Mouse (Mus musculus) hindbrain, embryonic 14.5 days (tissue): ENCODE data around the gene Exosc9. TPM values are rescaled to one million over a fixed set of nuclear protein-coding genes. Genes with fewer than 3 reads are reported as not detected.

Experiments
- ATAC-seq: fragments of 200-750 bp; cut with Nextera tagmentation; 2 replicates; pipeline ENCODE4 v1.8.0; 2017; ENCODE audit warnings: moderate number of reproducible peaks, mild to moderate bottlenecking, moderate TSS enrichment, moderate library complexity; ENCODE audit not compliant: low FRiP score
- DNase-seq: peaks from one replicate; pipeline ENCODE4 v3.0.0-alpha.2; 2015; ENCODE audit warnings: low spot score
- H3K27ac ChIP-seq: fragments of 300-500 bp; sonication (generic); 2 replicates; pipeline ENCODE4 v1.5.1; 2014; ENCODE audit warnings: mild to moderate bottlenecking, moderate library complexity
- H3K27me3 ChIP-seq: fragments of 300-500 bp; sonication (generic); 2 replicates; pipeline ENCODE4 v1.6.1; 2014; ENCODE audit warnings: mild to moderate bottlenecking, low read length, mixed read lengths; ENCODE audit not compliant: control insufficient read depth, insufficient read depth
- H3K36me3 ChIP-seq: fragments of 300-500 bp; sonication (generic); replicated peaks from 2 replicates; pipeline ENCODE4 v1.6.1; 2014; ENCODE audit not compliant: control insufficient read depth, insufficient read depth
- H3K4me1 ChIP-seq: fragments of 300-500 bp; sonication (generic); replicated peaks from 2 replicates; pipeline ENCODE4 v1.6.1; 2014; ENCODE audit warnings: antibody characterized with exemption, low read length, mixed read lengths; ENCODE audit not compliant: control insufficient read depth, insufficient read depth
- H3K4me2 ChIP-seq: fragments of 300-500 bp; sonication (generic); replicated peaks from 2 replicates; pipeline ENCODE4 v1.6.1; 2014; ENCODE audit warnings: mild to moderate bottlenecking, moderate library complexity
- H3K4me3 ChIP-seq: fragments of 300-500 bp; sonication (generic); replicated peaks from 2 replicates; pipeline ENCODE4 v1.5.1; 2014; ENCODE audit warnings: mild to moderate bottlenecking, low read length
- H3K9ac ChIP-seq: fragments of 300-500 bp; sonication (generic); 2 replicates; pipeline ENCODE4 v1.6.1; 2014
- H3K9me3 ChIP-seq: fragments of 300-500 bp; sonication (generic); 2 replicates; pipeline ENCODE4 v1.6.1; 2016; ENCODE audit warnings: low read length; ENCODE audit not compliant: control insufficient read depth
- WGBS: fragments of 180-500 bp; shearing (Covaris S2); extraction: QIAGEN DNeasy Blood & Tissue Kit; methylation state at CpG from one replicate; pipeline ENCODE4 v1.1.7; 2014; 5-methylcytosine and 5-hydroxymethylcytosine counted together
- polyA plus RNA-seq: library from polyadenylated mRNA; unstranded; fragments of >200 nt; fragmentation: Nextera tagmentation; extraction: Ambion mirVana; gene quantifications from 2 replicates; pipeline ENCODE4 v1.2.1, GENCODE M21; 2014

Gene Exosc9
- polyA plus RNA-seq, 1 experiment from 2014 or later: 74.5 TPM

DNA sequence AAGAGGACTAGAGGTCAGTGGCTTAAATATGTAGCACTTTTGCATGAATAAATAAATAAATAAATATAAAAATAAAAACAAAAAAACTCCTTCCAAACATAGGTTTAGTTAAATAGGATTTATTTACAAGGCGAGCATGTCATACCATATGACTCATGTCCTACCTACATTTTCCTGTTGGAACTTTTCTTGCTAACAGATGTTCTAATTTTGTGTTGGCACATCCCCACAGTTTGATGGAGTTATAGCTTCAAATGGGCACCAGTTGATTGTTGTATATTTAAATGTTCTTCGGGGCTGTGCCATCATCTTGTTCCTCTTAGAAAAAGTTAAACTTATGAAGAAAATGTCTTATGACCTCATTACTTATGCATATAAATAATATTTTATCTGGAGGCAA, 11.0 kb upstream of the Exosc9 start:
- no peaks in the 10 kb centered on the region for H3K27me3 ChIP-seq
- no peak overlapping the region for H3K4me3 ChIP-seq
- no peak overlapping the region for H3K9ac ChIP-seq
- ATAC-seq (no peak), DNase-seq (no peak)
- H3K36me3 ChIP-seq: no peaks in the 10 kb centered on the region
- H3K4me1 ChIP-seq: no peaks in the 10 kb centered on the region
- no peak overlapping the region for H3K27ac ChIP-seq
- no peak overlapping the region for H3K4me2 ChIP-seq
- 94% methylated on average over 2 of the region's 2 CpGs for WGBS
- no peaks in the 10 kb centered on the region for H3K9me3 ChIP-seq

DNA sequence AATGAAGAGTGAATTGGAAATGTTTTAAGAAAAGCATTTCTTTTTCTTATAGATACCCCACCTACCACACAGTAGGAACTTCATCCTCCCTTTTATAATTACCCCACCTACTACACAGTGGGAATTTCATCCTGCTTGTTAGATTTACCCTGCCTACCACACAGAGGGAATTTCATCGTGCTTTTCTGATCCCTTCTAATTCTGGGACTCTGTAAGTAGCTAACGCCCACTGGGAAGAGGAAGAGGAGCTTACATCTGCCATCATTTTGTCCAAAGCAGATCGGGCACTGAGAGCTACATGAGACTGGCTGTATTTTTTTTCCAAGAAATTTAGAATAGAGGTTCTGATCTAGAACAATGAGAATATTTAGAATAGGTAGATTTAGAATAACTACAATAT, 7.4 kb upstream of the Exosc9 start:
- H3K27ac ChIP-seq: no peak overlapping the region
- no peak overlapping the region for H3K9ac ChIP-seq
- H3K27me3 ChIP-seq: no peaks in the 10 kb centered on the region
- H3K36me3 ChIP-seq: no peaks in the 10 kb centered on the region
- ATAC-seq: no peak
- no peaks in the 10 kb centered on the region for H3K9me3 ChIP-seq
- DNase-seq: no peak
- no peak overlapping the region for H3K4me3 ChIP-seq
- no peaks in the 10 kb centered on the region for H3K4me1 ChIP-seq
- 88% methylated on average over 3 of the region's 3 CpGs for WGBS
- no peak overlapping the region for H3K4me2 ChIP-seq

DNA sequence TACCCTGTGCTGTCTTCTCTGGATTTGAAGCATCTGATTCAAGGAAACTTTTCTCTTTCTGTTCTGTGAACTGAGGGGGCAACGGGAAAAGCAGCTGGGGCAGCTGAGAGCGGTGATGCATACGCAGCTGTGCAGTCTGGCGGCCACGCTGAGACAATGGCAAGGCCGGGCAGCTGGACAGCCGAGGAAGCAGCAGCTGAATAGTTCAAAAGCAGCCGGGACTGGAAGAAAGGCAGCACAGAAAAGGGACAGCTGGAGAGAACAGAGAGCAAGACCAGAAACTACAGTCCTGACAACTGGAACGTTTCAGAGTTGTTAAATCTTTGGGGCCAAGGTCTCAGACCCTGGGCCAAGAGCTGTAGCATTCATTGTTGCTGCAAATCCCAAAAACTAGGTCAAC, 1.1 kb upstream of the Exosc9 start:
- peak overlapping the region; percentile 97 for H3K4me3 ChIP-seq
- peak overlapping the region; percentile 88 for H3K9ac ChIP-seq
- ATAC-seq (no peak), DNase-seq (no peak)
- peak overlapping the region; percentile 81 for H3K27ac ChIP-seq
- peaks cover 19% of the 10 kb centered on the region for H3K36me3 ChIP-seq
- peaks cover 15% of the 10 kb centered on the region for H3K4me1 ChIP-seq
- H3K27me3 ChIP-seq: no peaks in the 10 kb centered on the region
- WGBS: 5% methylated on average over 9 of the region's 9 CpGs
- H3K9me3 ChIP-seq: no peaks in the 10 kb centered on the region
- H3K4me2 ChIP-seq: peak overlapping the region; percentile 81

DNA sequence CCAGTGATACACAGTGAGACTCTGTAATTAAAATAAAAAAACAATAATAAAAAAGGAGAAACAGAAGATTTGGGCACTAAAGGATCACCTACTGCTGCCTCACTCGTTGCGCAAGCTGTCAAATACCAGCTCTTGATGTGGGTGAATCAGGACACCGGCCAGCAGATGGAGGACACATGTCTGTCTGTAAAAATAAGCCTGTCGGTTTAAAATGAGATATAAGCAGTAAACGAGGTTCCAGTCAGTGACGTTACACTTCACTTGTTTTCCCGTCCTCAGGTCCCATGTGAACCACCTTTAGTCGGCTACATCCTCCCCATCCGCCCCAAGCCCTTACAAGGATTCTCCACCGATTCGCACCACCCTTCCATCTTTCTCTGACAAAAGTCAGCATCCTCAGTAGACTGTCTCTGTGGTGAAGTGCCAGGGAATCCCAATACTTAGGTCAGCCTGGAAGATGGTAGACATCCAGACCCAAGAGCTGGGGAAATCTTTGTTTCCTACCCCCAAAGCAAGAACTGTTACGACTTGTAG, 488 bp upstream of the Exosc9 start:
- H3K4me3 ChIP-seq: peak overlapping the region; percentile 97
- peaks cover 15% of the 10 kb centered on the region for H3K4me1 ChIP-seq
- DNase-seq: no peak
- 12% methylated on average over 12 of the region's 12 CpGs for WGBS
- H3K9me3 ChIP-seq: no peaks in the 10 kb centered on the region
- peak overlapping the region; percentile 88 for H3K9ac ChIP-seq
- peak overlapping the region; percentile 81 for H3K4me2 ChIP-seq
- peak; percentile 68 for ATAC-seq
- no peaks in the 10 kb centered on the region for H3K27me3 ChIP-seq
- peaks cover 25% of the 10 kb centered on the region for H3K36me3 ChIP-seq
- peak overlapping the region; percentile 81 for H3K27ac ChIP-seq

DNA sequence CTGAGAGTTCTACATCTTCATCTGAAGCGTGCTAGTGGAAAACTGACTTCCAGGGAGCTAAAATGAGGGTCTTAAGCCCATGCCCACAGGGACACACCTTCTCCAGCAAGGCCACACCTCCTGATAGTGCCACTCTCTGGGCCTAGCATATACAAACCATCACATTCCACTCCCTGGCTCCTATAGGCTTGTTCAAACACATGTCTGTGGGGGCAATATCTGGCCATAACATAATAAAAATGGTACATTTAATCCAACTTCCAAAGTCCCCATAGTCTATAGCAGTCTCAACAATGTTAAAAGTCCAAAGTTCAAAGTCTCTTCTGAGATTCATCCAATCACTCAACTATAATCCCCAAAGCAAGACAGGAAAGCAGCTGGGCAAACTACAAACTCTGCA, 5.2 kb downstream of the Exosc9 start:
- WGBS: 96% methylated on average over 1 of the region's 1 CpGs
- H3K4me3 ChIP-seq: no peak overlapping the region
- no peak overlapping the region for H3K9ac ChIP-seq
- ATAC-seq: no peak
- H3K36me3 ChIP-seq: peaks cover 80% of the 10 kb centered on the region
- no peak for DNase-seq
- no peaks in the 10 kb centered on the region for H3K27me3 ChIP-seq
- peaks cover 6% of the 10 kb centered on the region; the same call in 1 of the 2 replicates for H3K4me1 ChIP-seq
- no peak overlapping the region for H3K27ac ChIP-seq
- H3K9me3 ChIP-seq: no peaks in the 10 kb centered on the region
- H3K4me2 ChIP-seq: no peak overlapping the region

DNA sequence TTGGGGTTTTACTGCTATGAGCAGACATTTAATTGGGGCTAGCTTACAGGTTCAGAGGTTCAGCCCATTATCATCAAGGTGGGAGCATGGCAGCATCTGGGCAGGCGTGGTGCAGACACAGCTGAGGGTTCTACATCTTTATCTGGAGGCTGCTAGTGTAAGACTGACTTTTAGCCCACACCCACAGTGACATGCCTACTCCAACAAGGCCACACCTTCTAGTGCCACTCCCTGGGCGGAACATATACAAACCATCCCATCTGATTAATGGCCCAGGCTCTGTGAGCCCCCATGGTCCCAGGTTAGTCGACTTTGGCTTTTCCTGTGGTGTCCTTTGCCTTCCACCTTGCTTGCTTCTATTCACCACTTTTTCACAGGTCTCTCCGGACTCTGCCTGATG, 7.2 kb downstream of the Exosc9 start:
- Histone ChIP-seq H3K9me3 (no peaks in the 10 kb centered on the region), H3K9ac (no peak overlapping the region), H3K4me2 (no peak overlapping the region), H3K27me3 (no peaks in the 10 kb centered on the region), H3K36me3 (peaks cover 98% of the 10 kb centered on the region), H3K4me1 (no peaks in the 10 kb centered on the region), H3K4me3 (no peak overlapping the region), H3K27ac (no peak overlapping the region)
- DNase-seq: no peak
- 90% methylated on average over 4 of the region's 4 CpGs for WGBS
- ATAC-seq: no peak

DNA sequence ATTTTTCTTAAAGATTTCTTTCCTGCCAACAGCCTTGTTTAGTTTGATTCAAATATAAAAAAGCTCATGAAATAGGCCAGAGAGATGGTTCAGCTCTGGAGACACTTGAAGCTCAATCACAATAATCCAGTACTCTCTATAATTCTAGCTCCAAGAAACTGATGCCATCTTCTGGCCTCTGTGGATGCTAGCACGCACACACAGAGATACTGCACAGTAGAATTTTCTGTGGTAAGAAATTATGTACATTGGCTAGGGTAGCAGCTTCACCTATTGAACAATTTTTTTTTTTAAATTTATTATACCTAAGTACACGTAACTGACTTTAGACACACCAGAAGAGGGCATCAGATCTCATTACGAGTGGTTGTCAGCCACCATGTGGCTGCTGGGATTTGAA, 11.3 kb downstream of the Exosc9 start:
- Histone ChIP-seq H3K4me3 (no peak overlapping the region), H3K9me3 (no peaks in the 10 kb centered on the region), H3K4me1 (no peaks in the 10 kb centered on the region), H3K9ac (no peak overlapping the region), H3K27me3 (no peaks in the 10 kb centered on the region), H3K27ac (no peak overlapping the region), H3K4me2 (no peak overlapping the region), H3K36me3 (peaks cover 97% of the 10 kb centered on the region)
- ATAC-seq (no peak), DNase-seq (no peak)
- WGBS: 91% methylated on average over 3 of the region's 3 CpGs

DNA sequence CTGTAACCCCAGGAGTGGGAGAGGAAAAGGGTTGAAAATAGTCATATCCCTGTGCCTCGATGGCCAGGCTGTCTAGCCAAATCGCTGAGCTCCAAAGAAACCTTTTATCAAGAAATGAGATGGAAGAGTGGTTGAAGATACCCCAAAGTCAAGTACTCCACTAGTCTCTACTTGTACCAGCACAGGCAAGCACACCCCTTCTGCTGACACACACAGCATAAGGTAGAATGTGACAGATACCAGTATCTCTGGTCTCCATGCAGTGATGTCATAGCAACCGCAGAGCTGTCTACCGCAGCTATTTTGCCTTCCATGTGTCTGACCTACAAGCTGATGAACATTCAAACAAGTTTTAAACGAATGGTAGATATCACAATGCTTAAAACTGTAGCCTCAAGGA, 17.4 kb downstream of the Exosc9 start:
- Histone ChIP-seq H3K4me2 (peak overlapping the region; percentile 99), H3K9ac (no peak overlapping the region), H3K36me3 (peaks cover 48% of the 10 kb centered on the region), H3K9me3 (no peaks in the 10 kb centered on the region), H3K4me3 (no peak overlapping the region), H3K27me3 (no peaks in the 10 kb centered on the region), H3K27ac (no peak overlapping the region), H3K4me1 (peaks cover 7% of the 10 kb centered on the region)
- no peak for ATAC-seq
- DNase-seq: no peak
- 88% methylated on average over 5 of the region's 5 CpGs for WGBS

DNA sequence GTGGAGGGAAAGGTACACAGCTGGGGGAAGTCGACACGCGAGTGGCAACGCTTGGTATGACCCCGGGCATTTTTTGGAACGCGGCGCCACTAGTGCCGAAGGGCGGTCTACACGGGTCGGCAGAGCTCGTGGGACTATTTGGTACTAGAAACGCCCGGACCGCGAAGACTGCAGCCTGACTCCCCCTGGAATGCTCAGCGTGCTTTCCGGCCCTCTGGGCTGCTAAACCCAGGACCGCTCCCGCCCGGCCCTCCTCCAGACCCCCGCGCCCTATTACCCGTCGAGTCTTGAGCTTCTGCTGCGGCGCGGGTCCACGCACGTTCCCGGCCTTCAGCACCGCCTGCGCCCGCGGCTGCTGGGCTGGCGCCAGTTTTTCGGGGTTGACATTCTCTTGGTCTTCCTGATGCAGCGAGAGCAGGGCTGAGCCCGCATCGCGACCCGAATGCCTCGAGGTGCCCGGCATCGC, 19.0 kb downstream of the Exosc9 start:
- Histone ChIP-seq H3K9me3 (no peaks in the 10 kb centered on the region), H3K4me1 (peaks cover 7% of the 10 kb centered on the region)
- under 1% methylated on average over 46 of the region's 46 CpGs for WGBS

More for the DNA sequence above, 19.0 kb downstream of the Exosc9 start:
- Histone ChIP-seq H3K36me3 (peaks cover 40% of the 10 kb centered on the region), H3K4me2 (peak overlapping the region; percentile 99), H3K27ac (no peak overlapping the region), H3K27me3 (no peaks in the 10 kb centered on the region), H3K4me3 (peak overlapping the region; percentile 51), H3K9ac (peak overlapping the region; percentile 45)
- ATAC-seq: no peak; the same call in 1 of the 2 replicates
- no peak for DNase-seq
